Mouse (Mus musculus) heart, postnatal 36 days (tissue): ENCODE results near the gene Hbs1l. TPM values are rescaled to one million over a fixed set of nuclear protein-coding genes. Genes with fewer than 3 reads are reported as not detected.

ENCODE experiments used
- DNase-seq, 2 experiments: peaks; one replicate each; pipeline ENCODE4 v3.0.0; 2021 to 2022
- intact Hi-C: fragments of 180-260 bp; cut with DNase I; formaldehyde crosslinking; loops from one replicate; pipeline ENCODE4 v1.15.1; 2025
- total RNA-seq, 2 experiments: library from RNA; stranded (reverse); gene quantifications; 2 replicates each; pipeline ENCODE4 v1.2.3; 2021

Gene Hbs1l
- total RNA-seq, 2 experiments from 2014 or later, result 77.8 to 79.0 TPM

- intact Hi-C loops, result no loop called here
- no peak for DNase-seq
Observed at GRCm38 (mm10) chr10:21399622-21400021, 103.8 kb downstream of the Hbs1l start.

- DNase-seq, result peak in 1 of 2 experiments; percentile 4
- intact Hi-C loops, result no loop called here
Observed at GRCm38 (mm10) chr10:21400031-21400430, 104.3 kb downstream of the Hbs1l start.

DNA sequence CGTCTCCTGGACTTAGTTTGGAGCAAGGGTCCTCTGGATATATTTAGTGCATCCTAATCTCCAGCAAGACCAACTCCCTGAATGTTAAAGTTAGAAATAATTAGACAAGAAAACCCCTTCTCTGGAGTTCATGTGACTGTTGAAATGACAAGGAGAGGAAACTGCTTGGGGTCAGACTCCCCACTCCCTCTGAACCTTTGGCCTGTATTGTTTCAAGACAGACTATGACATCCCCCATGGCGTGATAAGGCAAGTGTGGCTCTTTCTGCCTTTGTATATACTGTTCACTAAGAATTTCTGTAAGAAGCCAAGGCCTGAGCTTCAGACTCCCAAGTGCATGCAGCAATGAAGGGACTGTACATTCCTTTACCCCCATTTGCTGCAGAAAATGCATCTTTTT lies 104.7 kb downstream of the Hbs1l start:
- DNase-seq, result no peak
- intact Hi-C loops, result no loop called here

DNA sequence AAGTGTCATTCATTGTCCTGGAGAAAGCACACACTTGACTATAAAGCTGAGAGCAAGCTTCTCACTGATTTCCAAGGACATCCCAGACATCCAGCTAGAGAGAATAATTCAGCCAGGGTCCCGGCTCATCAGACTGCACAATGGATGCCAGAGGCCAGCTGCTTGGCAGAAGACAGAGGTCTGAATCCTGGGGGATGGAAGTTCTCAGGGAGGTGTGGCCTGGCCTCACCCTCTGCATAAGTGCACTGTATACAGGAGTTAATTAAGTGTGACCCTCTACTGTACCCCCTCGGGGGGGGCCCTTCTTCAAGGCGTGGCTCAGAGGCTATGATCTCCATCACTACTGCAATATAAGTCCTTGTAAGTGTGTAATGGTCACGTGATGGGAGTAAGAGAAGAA lies 105.5 kb downstream of the Hbs1l start:
- no peak for DNase-seq

DNA sequence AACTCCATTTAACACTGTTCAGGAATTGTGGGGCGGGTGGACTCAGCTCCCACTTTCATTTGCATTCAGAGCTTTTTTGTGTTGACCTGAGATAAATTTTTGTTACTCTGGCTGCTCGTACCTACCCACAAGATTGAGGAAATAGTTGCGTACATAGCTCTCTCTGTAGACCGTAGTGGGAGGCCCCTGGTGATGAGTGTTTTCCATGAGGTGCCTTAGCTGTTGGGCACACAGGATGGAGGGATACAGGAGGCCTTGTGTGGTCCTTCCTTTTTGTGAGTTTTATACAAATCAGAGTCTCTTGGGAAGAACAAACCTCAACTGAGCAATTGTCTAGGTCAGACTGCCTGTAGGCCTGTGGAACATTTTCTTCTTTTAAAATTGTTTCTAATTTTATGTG lies 109.0 kb downstream of the Hbs1l start:
- intact Hi-C loops, result no loop called here
- DNase-seq, result no peak

More for the DNA sequence above, 105.5 kb downstream of the Hbs1l start:
- intact Hi-C loops, result no loop called here

DNA sequence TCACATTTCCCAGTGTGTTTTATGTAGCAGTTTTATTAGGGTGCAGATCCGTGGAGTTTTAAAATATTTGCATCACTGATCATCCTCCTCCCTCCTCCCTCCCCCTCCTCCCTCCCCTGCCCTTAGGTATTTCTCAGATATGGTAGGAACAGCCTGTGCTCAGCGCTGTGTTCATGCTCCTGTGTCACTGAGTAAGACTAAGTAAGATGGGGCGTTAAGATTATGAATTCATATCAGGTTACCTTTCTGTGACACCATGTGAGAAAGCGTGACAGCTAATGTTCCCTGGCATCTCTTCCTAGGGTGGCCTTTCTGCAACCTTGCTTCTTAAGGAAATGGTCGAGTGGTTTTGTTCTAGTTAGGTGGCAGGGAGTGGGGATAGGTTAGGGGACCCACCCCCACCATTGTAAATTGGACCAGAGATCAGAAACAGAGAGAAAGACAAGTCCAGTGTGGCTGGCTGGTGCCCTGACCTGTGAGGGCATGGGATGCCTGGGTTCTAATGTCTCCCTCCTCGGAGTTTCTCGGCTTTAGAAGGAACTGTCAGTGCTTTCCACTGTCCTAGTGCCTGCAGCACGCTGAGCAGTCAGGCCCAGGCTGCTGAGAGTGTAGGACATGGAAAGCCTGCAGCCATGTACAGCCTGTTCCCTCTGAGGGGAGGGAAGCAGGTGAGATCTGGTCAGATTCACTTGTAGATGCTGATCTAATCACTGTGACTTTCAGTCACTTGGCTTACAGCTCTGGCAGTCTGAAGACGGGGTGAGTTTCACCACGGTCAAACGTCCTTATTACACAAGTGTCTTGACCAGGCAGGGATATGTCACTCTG lies 110.1 kb downstream of the Hbs1l start:
- intact Hi-C loops, result no loop called here
- DNase-seq, result no peak

GRCm38 (mm10) chr10:21410711-21411110 lies 114.9 kb downstream of the Hbs1l start:
- intact Hi-C loops, result no loop called here
- DNase-seq, result no peak

DNA sequence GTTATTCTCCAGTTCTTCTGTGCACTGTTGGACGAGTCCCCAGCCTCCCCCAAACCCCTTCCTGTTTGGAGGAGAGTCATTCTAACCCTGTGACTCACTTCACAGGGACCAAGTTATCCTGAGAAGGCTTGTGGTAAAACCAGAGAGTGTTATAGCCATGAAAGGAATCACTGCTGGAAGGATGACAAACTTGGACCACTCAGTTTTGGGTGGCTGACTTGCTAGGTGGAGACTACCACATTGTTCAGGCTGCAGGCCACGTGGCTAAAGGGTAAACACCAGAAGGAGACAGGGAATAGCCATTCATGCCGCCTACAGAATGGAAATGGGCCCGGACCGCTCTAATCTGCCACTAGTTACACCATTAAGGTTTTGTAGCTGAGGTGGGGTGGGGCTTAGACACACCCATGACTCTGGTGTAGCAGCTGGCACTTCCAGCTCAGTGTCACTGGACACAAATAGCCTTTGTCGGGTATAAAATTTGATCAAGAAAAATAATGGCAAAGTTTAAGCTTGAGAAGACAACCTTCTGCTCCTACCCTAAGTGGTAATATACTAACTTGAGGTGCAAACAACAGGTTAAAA lies 115.9 kb downstream of the Hbs1l start:
- intact Hi-C loops, result no loop called here
- DNase-seq, result no peak

GRCm38 (mm10) chr10:21415031-21415430 lies 119.3 kb downstream of the Hbs1l start:
- DNase-seq, result no peak
- intact Hi-C loops, result no loop called here

GRCm38 (mm10) chr10:21416184-21416583 lies 120.4 kb downstream of the Hbs1l start:
- intact Hi-C loops, result no loop called here
- DNase-seq, result no peak

Other genes starting within 250 kb of the Hbs1l start
- not detected for gene Myb, start 135.0 kb upstream of the Hbs1l start, total RNA-seq
- not detected for gene Aldh8a1, start 81.3 kb downstream of the Hbs1l start, total RNA-seq